Mouse (Mus musculus) cerebellum, adult 2 months (tissue): Measurements from ENCODE around the gene Ndufc2.

ENCODE experiments used
- CTCF ChIP-seq: fragments of 200-500 bp; IDR thresholded peaks from 2 replicates; pipeline ENCODE4 v1.5.1; 2011; ENCODE audit warnings: low read depth, mild to moderate bottlenecking, control low read depth, low read length, moderate library complexity, borderline replicate concordance; ENCODE audit not compliant: insufficient read depth
- POLR2A ChIP-seq: fragments of 200-500 bp; IDR thresholded peaks from 2 replicates; pipeline ENCODE4 v1.6.1; 2011; ENCODE audit warnings: low read length, control low read depth, borderline replicate concordance; ENCODE audit not compliant: insufficient read depth

DNA sequence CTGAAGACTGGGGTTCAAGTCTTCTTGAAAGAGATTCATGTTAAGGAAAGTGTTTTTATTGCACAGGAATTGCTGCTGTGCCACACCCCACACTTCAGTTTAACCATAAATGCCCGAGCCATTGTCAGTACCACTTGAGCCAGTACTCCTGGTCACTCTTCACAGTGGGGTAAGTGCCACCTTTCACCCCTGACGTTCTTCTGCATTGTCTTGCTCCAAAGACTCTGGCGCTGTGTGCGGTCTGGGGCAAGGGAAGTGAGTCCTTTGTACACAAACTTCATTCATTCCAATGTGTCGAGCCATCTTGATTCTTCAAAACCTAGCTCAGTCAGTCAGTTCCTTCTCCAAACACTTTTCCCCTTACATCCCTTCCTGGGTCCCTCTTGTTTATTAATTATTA is 39.6 kb upstream of the Ndufc2 start:
- no peak for TF ChIP-seq POLR2A
- no peak for TF ChIP-seq CTCF
